Mouse (Mus musculus) cerebellum, adult 2 months (tissue): ENCODE measurements around the gene Ppp6r2.

Source experiments
- CTCF ChIP-seq: fragments of 200-500 bp; IDR thresholded peaks from 2 replicates; pipeline ENCODE4 v1.5.1; 2011; ENCODE audit warnings: low read depth, mild to moderate bottlenecking, control low read depth, low read length, moderate library complexity, borderline replicate concordance; ENCODE audit not compliant: insufficient read depth
- POLR2A ChIP-seq: fragments of 200-500 bp; IDR thresholded peaks from 2 replicates; pipeline ENCODE4 v1.6.1; 2011; ENCODE audit warnings: low read length, control low read depth, borderline replicate concordance; ENCODE audit not compliant: insufficient read depth

DNA sequence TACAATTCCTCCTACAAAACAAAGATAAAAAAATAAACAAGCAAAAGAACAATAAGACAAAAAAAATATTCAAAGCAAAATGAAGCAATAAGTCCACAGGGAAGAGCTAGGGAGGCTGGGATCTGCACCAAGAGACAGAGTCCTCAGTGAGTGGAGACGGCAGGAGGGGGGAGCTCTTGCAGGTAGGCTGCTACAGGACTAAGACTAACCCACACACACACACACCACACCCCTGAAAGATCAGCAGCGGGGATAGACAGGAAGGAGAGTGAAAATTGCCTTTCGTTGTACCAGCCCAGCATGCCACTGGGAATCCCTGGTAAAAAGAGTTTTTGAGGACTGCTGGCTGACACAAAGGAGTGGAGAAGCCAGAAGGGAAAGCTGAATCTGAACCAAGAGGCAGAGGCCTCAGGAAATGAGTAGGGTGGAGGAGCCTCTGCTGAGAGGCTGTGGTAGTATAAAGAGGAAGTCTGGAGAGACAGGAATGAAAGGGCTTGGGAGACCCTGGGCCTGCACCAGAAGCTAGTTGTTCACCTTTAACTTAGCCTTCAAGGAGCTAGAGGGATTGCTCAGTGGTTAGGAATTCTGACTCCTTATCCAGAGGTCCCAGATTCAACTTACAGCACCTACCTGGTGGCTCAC lies 28.5 kb downstream of the Ppp6r2 start:
- no peak for TF ChIP-seq CTCF
- no peak for TF ChIP-seq POLR2A
